Mouse (Mus musculus): Measurements from ENCODE around the gene Dnah7a. TPM values are rescaled to one million over a fixed set of nuclear protein-coding genes. Genes with fewer than 3 reads are reported as not detected.

Dnah7a gene
- under 1 TPM; 0.07 to 0.24 TPM for total RNA-seq (2023)

DNA sequence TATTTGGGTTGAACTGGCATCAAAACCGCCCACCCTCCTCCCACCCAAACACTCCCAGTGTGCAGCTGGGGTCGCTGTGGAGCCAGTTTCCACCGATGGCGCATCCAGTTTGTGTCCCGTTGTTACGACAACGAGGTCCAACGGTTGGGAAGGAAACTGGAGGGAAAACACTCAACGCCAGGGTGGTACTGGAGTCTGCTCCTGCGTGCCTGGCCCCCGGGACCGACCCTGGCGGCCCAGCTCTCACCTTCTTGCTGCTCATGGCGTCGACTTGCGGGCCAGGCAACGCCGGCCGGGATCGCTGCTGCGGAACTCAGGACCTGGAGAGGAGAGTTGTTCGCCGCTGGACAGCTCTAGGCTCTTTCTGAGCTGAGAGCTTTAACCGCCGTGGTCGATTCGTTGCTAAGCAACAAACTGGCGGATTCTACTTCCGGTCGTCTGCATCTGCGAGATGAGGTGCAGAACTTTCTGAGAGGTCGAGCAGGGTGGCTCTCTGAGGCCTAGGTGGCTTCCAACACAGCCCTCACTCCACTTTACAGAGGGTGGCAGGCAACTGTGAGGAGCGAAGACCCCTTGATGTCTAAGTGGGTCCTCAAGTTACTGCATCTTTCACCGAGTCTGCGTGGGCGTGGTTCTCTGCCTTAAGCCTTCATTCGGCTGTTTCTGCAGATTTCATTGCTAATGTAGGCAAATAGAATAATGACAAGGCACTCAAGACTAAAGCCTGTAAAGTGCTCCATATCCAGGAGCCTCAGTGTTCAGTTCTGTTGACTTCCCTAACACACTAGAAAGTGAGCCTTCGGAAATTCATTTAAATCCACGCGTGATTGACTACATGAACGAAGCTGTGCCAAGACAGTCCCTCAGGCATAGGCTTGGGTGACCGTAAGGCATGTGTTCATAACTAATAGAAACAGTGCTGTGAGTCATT lies at the start of gene Dnah7a:
Dnah7a (minus strand) TSS at position 354 of the 931 bp plus-strand sequence.

DNA sequence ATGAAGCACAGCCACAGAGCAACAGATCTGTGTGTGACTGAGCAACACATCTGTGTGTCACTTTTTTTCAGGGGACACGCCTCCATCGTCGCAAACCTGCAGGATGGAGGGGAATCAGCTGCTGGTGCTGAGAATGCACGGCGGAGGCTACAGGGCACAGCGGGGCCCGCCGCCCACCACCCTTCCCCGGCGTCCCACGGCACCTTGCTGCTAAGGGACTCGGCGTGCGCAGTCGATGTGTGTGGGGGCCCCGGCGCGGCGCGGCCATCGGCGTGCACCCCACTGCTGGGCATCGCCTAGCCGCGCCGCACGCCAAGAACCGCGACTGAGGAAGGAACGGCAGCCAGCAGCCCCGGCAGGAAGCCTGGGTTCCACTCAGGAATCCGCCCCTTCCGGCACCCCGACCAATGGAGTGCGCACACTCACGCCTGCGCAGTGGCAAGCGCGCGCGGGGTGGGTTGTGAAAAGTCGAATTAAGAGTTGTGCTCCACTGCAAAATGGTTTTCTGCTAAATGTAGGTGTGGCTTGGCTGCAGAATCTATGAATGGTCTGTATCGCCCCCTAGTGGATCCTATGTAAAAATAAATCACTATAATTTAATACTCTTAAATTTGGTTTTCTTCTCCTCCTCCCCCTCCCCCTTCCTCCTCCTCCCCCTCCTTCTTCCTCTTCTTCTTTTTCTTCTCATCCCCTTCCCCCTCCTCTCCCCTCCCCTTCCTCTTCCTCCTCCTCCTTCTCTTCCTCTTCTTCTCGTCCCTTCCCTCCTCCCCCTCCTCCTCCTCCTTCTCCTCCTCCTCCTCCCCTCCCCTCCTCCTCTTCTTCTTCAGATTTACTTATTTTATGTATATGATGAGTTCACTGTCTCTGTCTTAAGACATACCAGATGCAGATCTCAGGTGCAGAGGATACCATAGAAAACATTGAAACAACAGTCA lies 354.0 kb downstream of the Dnah7a start, which contains the start of the genes Asdurf, Gm28551 and Asnsd1:
Asdurf (minus strand) TSS at position 293 of the 935 bp plus-strand sequence.
Gm28551 (minus strand) TSS at position 341 of the 935 bp plus-strand sequence.
Asnsd1 (minus strand) TSS at position 426 of the 935 bp plus-strand sequence.

Other genes starting within 250 kb of the Dnah7a start
- 100 to 1,000 TPM; 399 to 428 TPM for gene Stk17b, start 78.4 kb upstream of the Dnah7a start, total RNA-seq (2023)

Data from neutrophil, adult 59 days (primary cell).